Mouse (Mus musculus) forebrain, embryonic 11.5 days (tissue): ENCODE data around the gene Crim1. TPM values are rescaled to one million over a fixed set of nuclear protein-coding genes. Genes with fewer than 3 reads are reported as not detected.

ENCODE experiments used
- ATAC-seq: fragments of 200-750 bp; cut with Nextera tagmentation; replicated peaks from 2 replicates; pipeline ENCODE4 v1.8.0; 2017; ENCODE audit warnings: moderate TSS enrichment; ENCODE audit not compliant: low FRiP score
- DNase-seq: peaks from one replicate; pipeline ENCODE4 v3.0.0-alpha.2; 2017; ENCODE audit warnings: low spot score
- H3K27ac ChIP-seq: fragments of 300-500 bp; sonication (generic); 2 replicates; pipeline ENCODE4 v1.5.1; 2014; ENCODE audit warnings: low read depth, low read length
- H3K27me3 ChIP-seq: fragments of 300-500 bp; sonication (generic); 2 replicates; pipeline ENCODE4 v1.6.1; 2014; ENCODE audit warnings: mild to moderate bottlenecking, low read length, mixed read lengths; ENCODE audit not compliant: control insufficient read depth, insufficient read depth
- H3K36me3 ChIP-seq: fragments of 300-500 bp; sonication (generic); 2 replicates; pipeline ENCODE4 v1.6.1; 2014; ENCODE audit warnings: mild to moderate bottlenecking, low read length, moderate library complexity, mixed read lengths; ENCODE audit not compliant: control insufficient read depth, insufficient read depth
- H3K4me1 ChIP-seq: fragments of 300-500 bp; sonication (generic); replicated peaks from 2 replicates; pipeline ENCODE4 v1.6.1; 2014; ENCODE audit warnings: low read length, mixed read lengths; ENCODE audit not compliant: control insufficient read depth, insufficient read depth
- H3K4me2 ChIP-seq: fragments of 300-500 bp; sonication (generic); 2 replicates; pipeline ENCODE4 v1.6.1; 2014; ENCODE audit warnings: low read depth, mild to moderate bottlenecking, low read length, moderate library complexity, mixed read lengths; ENCODE audit not compliant: severe bottlenecking
- H3K4me3 ChIP-seq: fragments of 300-500 bp; sonication (generic); 2 replicates; pipeline ENCODE4 v1.5.1; 2014; ENCODE audit warnings: low read depth, low read length
- H3K9ac ChIP-seq: fragments of 300-500 bp; sonication (generic); 2 replicates; pipeline ENCODE4 v1.6.1; 2014; ENCODE audit warnings: low read length
- H3K9me3 ChIP-seq: fragments of 300-500 bp; sonication (generic); 2 replicates; pipeline ENCODE4 v1.6.1; 2016; ENCODE audit warnings: low read length, mixed read lengths; ENCODE audit not compliant: control insufficient read depth
- WGBS: fragments of 180-500 bp; shearing (Covaris S2); extraction: QIAGEN DNeasy Blood & Tissue Kit; methylation state at CpG from one replicate; pipeline ENCODE4 v1.1.7; 2014; 5-methylcytosine and 5-hydroxymethylcytosine counted together
- microRNA-seq: library from miRNA; unstranded; fragments of <30 nt; microRNA quantifications from one replicate; pipeline ENCODE4, GENCODE M21; 2016; ENCODE audit not compliant: insufficient number of aligned reads
- polyA plus RNA-seq: library from polyadenylated mRNA; unstranded; fragments of >200 nt; fragmentation: Nextera tagmentation; extraction: Ambion mirVana; gene quantifications from 2 replicates; pipeline ENCODE4 v1.2.1, GENCODE M21; 2014

Gene Crim1
- polyA plus RNA-seq, 1 experiment from 2014 or later = 2.7 TPM

GRCm38 (mm10) chr17:78409900-78410299 is 209.9 kb downstream of the Crim1 start:
- H3K27me3 ChIP-seq = no peaks in the 10 kb centered on the region
- H3K4me3 ChIP-seq = no peak overlapping the region

GRCm38 (mm10) chr17:78415255-78415654 is 215.2 kb downstream of the Crim1 start:
- Histone ChIP-seq H3K9ac (no peak overlapping the region), H3K27ac (no peak overlapping the region), H3K36me3 (no peaks in the 10 kb centered on the region), H3K4me1 (no peaks in the 10 kb centered on the region), H3K9me3 (no peaks in the 10 kb centered on the region), H3K4me2 (no peak overlapping the region), H3K27me3 (no peaks in the 10 kb centered on the region), H3K4me3 (no peak overlapping the region)
- DNase-seq (no peak), ATAC-seq (no peak)
- 93% methylated on average over 2 of the region's 2 CpGs for WGBS

More at GRCm38 (mm10) chr17:78409900-78410299, 209.9 kb downstream of the Crim1 start:
- Histone ChIP-seq H3K36me3 (no peaks in the 10 kb centered on the region), H3K9ac (no peak overlapping the region), H3K4me2 (no peak overlapping the region), H3K9me3 (no peaks in the 10 kb centered on the region), H3K4me1 (no peaks in the 10 kb centered on the region), H3K27ac (no peak overlapping the region)
- ATAC-seq (no peak), DNase-seq (no peak)
- 48% methylated on average over 2 of the region's 2 CpGs for WGBS

GRCm38 (mm10) chr17:78417381-78418281 is 217.6 kb downstream of the Crim1 start, which contains the start of gene Fez2:
TSS of gene Fez2 (minus strand) at chr17:78418152.
- H3K36me3 ChIP-seq = no peaks in the 10 kb centered on the region
- ATAC-seq (peak; percentile 97), DNase-seq (peak; percentile 96)
- H3K9me3 ChIP-seq = no peaks in the 10 kb centered on the region
- H3K4me3 ChIP-seq = peak within 1 kb of the TSS; percentile 77
- no peaks in the 10 kb centered on the region for H3K4me1 ChIP-seq
- peak within 1 kb of the TSS; percentile 80 for H3K9ac ChIP-seq
- WGBS = 1% methylated on average over 41 of the region's 67 CpGs
- peak within 1 kb of the TSS; percentile 87 for H3K27ac ChIP-seq
- H3K27me3 ChIP-seq = no peaks in the 10 kb centered on the region
- H3K4me2 ChIP-seq = peak within 1 kb of the TSS; percentile 75

- Histone ChIP-seq H3K4me1 (no peaks in the 10 kb centered on the region), H3K27me3 (no peaks in the 10 kb centered on the region), H3K9ac (no peak overlapping the region), H3K9me3 (no peaks in the 10 kb centered on the region), H3K36me3 (no peaks in the 10 kb centered on the region), H3K27ac (no peak overlapping the region), H3K4me3 (no peak overlapping the region), H3K4me2 (no peak overlapping the region)
- ATAC-seq (no peak), DNase-seq (no peak)
- 80% methylated on average over 4 of the region's 4 CpGs for WGBS
Measured at GRCm38 (mm10) chr17:78419216-78419615, 219.2 kb downstream of the Crim1 start.

- DNase-seq (no peak), ATAC-seq (no peak)
- Histone ChIP-seq H3K27ac (no peak overlapping the region), H3K9ac (no peak overlapping the region), H3K4me1 (no peaks in the 10 kb centered on the region), H3K9me3 (no peaks in the 10 kb centered on the region), H3K4me2 (no peak overlapping the region), H3K4me3 (no peak overlapping the region), H3K36me3 (no peaks in the 10 kb centered on the region), H3K27me3 (no peaks in the 10 kb centered on the region)
- WGBS = 77% methylated on average over 8 of the region's 8 CpGs
Measured at GRCm38 (mm10) chr17:78425026-78425425, 225.0 kb downstream of the Crim1 start.

Small RNAs within 50 kb of the gene (microRNA-seq; reads per million reads assigned to microRNA genes)
- gene Gm25069 = not detected

Other genes starting within 250 kb of the Crim1 start
- gene Fez2, start 217.9 kb downstream of the Crim1 start, polyA plus RNA-seq = 35.7 and 39.4 TPM in 2 replicates